Mouse (Mus musculus) spleen, postnatal 0 days (tissue): Measurements from ENCODE around the gene Nol12. TPM values are rescaled to one million over a fixed set of nuclear protein-coding genes. Genes with fewer than 3 reads are reported as not detected.

ENCODE experiments used
- polyA plus RNA-seq: library from polyadenylated mRNA; unstranded; fragments of >200 nt; fragmentation: Nextera tagmentation; extraction: Ambion mirVana; gene quantifications from 2 replicates; pipeline ENCODE4 v1.2.1, GENCODE M21; 2015

Nol12 gene
- polyA plus RNA-seq: 33.0 and 33.8 TPM in 2 replicates

DNA sequence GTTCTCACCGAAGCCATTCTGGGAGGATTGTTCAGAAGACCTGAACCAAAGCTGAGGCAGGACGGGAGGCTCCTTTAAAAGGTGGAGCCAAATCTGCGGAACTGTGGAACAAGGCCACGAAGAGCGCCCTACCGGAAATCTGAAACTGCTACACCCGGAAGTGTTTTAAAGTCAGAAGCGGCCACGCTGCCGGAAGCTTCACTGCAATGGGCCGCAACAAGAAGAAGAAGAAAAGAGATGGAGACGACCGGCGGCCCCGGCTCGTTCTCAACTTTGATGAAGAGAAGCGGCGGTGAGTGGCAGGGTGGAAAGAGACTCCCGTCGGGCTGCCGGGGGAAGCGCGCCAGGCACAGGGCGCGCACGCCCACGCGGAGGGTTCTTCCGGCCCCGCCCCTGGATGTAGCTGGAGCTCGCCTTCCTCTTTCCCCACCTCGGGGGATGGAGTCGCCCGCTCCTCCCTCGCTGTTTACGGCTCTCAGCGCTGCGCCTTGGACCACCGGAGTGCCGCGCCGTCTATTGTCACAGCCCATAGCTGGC lies at the start of gene Nol12:
Nol12 (plus strand) TSS at position 150 of the 537 bp plus-strand sequence.

DNA sequence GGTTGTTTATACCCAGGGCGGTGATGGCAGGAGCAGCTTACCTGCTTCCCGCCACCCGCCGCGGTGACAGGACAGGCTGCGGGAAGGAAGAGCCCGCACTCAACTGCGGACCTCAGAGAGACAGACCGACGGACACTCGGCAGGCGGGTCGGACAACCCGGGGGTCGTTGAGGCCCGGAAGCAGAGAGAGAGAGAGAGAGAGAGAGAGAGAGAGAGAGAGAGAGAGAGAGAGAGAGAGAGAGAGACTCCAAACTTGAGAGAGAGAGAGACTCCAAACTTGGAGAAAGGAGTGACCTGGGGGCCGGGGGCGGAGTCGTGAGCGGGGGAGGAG lies 35.4 kb upstream of the Nol12 start, which contains the start of gene Gm49510:
Gm49510 (plus strand) TSS at position 259 of the 331 bp plus-strand sequence.

DNA sequence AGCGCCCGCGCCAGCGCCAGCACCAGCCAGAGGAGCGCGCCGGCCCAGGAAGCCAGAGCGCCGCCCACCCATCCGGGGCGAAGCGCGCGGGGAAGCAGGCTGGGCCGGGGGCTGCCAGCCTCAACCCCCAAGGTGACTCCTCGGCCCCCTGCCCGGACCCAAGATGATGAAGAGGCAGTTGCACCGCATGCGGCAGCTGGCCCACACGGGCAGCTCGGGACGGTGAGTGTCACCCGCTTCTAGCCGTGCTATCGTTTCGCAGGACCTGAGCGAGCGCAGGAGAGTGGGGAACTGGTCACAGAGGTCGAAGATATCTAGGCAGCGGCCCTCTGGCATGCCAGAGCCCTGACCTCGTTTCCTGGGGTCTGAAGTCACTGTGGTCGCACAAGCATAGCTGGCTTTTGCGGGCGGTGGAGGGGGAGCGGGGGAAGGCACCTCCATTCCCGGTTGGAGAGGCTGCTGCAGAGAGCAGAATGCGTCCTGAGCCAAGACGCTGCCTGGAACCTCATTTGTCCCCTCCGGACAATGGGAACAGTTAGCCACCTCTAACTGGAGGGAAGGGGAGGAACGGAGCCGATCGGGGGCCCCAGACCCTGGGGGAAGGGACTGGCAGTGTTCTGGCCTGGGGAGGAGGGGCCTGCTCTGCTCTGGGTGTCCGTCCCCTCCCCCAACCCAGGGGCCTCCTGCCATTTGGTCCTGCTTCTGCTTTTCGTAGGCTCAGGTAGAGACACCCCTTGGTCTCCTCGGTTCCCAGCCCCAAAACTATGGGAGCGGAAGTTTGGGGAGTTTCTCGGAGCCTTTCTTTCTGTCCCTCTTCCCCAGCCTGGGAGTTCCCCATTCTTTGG lies 34.8 kb upstream of the Nol12 start, which contains the start of gene Sh3bp1:
Sh3bp1 (plus strand) TSS at position 29 of the 845 bp plus-strand sequence.

DNA sequence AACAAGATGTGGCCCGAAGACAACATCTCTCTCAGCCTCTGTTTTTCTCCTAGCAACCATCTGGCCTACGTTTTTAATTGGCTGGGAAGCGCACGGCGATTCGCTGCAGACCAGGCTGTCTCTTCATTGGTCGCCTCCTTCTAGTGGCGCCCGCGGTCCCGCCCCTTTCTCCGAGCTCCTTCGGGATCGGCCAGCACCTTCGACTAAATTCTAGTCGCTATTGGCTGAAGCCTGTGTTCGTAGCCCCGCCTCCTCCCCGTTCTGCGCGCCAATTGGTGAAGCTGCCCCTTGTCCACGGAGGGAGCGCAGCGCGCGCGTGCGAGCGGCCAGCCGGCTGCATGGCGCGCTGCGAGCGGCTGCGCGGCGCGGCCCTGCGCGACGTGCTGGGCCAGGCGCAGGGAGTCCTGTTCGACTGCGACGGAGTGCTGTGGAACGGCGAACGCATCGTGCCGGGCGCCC lies 21.1 kb upstream of the Nol12 start, which contains the start of gene Pdxp:
Pdxp (plus strand) TSS at position 288 of the 459 bp plus-strand sequence.

GRCm38 (mm10) chr15:78926021-78926919 lies 8.5 kb upstream of the Nol12 start, which contains the start of gene Lgals1:
Gene Lgals1 (plus strand): TSS chr15:78926725.

GRCm38 (mm10) chr15:78947657-78948056 lies 12.9 kb downstream of the Nol12 start, which contains the start of gene Triobp:
Gene Triobp (plus strand): TSS chr15:78947724.

Other genes with a start within 250 kb of the Nol12 start
- 0.05 TPM in 2 replicates for gene Elfn2, start 216.2 kb upstream of the Nol12 start, polyA plus RNA-seq
- gene Mfng, start 161.5 kb upstream of the Nol12 start, polyA plus RNA-seq: 12.7 and 15.6 TPM in 2 replicates
- 2.0 and 2.5 TPM in 2 replicates for gene Card10, start 131.9 kb upstream of the Nol12 start, polyA plus RNA-seq
- 19.1 and 24.8 TPM in 2 replicates for gene Cdc42ep1, start 92.3 kb upstream of the Nol12 start, polyA plus RNA-seq
- gene Lgals2, start 79.4 kb upstream of the Nol12 start, polyA plus RNA-seq: 2.3 and 2.9 TPM in 2 replicates
- 20.4 and 24.6 TPM in 2 replicates for gene Gga1, start 57.7 kb upstream of the Nol12 start, polyA plus RNA-seq
- gene Gm49510, start 35.3 kb upstream of the Nol12 start, polyA plus RNA-seq: 0.34 and 0.46 TPM in 2 replicates
- gene Sh3bp1, start 35.2 kb upstream of the Nol12 start, polyA plus RNA-seq: 17.5 and 24.0 TPM in 2 replicates
- gene Pdxp, start 21.0 kb upstream of the Nol12 start, polyA plus RNA-seq: 5.4 and 6.1 TPM in 2 replicates
- 444 and 544 TPM in 2 replicates for gene Lgals1, start 8.2 kb upstream of the Nol12 start, polyA plus RNA-seq
- 14.7 and 17.5 TPM in 2 replicates for gene Triobp, start 12.8 kb downstream of the Nol12 start, polyA plus RNA-seq
- 102 and 129 TPM in 2 replicates for gene H1f0, start 93.5 kb downstream of the Nol12 start, polyA plus RNA-seq
- 0.18 TPM in 1 of 2 replicates, not detected in the other for gene Galr3, start 107.0 kb downstream of the Nol12 start, polyA plus RNA-seq
- 57.8 and 63.1 TPM in 2 replicates for gene Ankrd54, start 128.0 kb downstream of the Nol12 start, polyA plus RNA-seq
- 108 and 112 TPM in 2 replicates for gene Eif3l, start 140.2 kb downstream of the Nol12 start, polyA plus RNA-seq
- gene Micall1, start 174.0 kb downstream of the Nol12 start, polyA plus RNA-seq: 2.6 and 2.8 TPM in 2 replicates
- 225 and 245 TPM in 2 replicates for gene Polr2f, start 206.1 kb downstream of the Nol12 start, polyA plus RNA-seq
- 0.76 and 3.3 TPM in 2 replicates for gene 1700088E04Rik, start 206.3 kb downstream of the Nol12 start, polyA plus RNA-seq
- gene Sox10, start 230.3 kb downstream of the Nol12 start, polyA plus RNA-seq: not detected in 2 replicates